Mouse (Mus musculus): ENCODE measurements around the gene Tfap4. TPM values are rescaled to one million over a fixed set of nuclear protein-coding genes. Genes with fewer than 3 reads are reported as not detected.

The Tfap4 gene
- polyA plus RNA-seq (2015; fragmentation: Nextera tagmentation; extraction: Ambion mirVana), result 9.4 and 9.6 TPM in 2 replicates

DNA sequence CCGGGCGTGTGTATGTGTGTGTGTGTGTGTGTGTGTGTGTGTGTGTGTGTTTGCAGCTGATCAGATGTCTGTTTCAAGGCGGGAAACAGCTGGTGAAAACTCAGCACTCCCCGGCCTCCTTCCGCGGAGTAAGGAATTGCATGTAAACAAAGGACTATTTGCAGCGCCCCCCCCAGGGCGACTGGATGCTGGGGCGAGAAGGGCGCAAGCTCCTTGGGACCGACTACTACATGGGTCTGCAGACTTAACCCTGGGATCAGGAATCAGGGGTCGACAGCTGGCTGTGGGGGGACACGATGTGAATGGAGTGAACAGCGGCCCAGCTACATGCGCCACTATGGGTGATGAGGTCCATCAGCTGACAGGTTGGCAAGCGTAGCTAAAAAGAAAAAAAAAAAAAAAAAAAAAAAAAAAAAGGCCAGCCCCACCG, at the start of gene Tfap4:
TSS of gene Tfap4 (minus strand) at position 140 of the 430 bp plus-strand sequence.

DNA sequence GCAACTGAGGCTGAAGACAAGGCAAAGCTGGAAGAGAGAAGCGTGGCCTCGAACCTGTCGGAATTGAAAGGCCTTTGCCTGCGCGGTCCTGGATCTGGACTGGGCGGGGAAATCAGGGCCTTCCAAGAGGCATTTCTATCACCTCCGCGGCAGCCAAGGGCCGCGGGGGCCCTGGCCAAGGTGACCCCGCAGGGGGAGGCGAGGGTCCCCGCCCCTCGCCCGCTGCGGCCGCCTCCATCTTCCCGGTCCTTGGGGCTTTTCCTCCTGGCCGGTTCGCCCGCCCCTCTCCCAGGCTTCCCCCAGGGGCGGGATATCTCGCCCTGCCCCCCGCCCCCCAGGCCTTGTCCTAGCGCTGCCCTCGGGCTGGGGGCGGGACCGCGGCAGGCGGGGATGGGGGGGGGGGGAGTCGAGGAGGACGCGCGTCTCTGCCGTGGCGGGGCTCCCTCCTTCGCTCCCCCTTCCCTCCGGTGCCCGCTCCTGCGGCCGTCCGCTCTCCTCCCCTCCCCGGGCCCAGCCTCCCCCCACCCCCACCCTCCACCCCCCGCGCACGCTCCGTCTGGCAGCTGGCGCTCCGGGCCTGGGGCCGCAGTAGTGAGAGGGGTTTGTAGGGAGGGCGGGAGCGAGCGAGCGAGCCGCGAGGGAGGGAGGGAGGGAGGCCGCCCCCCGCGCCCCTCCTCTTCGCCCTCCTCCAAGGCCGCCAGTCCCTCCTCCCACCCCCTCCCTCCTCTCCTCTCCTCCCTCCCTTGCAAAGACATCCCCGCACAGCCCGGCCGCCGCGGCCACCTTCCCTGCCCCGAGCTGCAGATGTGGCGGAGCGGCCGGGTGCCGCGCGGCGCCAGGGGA, 34.5 kb upstream of the Tfap4 start, which contains the start of gene Glis2:
TSS of gene Glis2 (plus strand) at position 743 of the 843 bp plus-strand sequence.

DNA sequence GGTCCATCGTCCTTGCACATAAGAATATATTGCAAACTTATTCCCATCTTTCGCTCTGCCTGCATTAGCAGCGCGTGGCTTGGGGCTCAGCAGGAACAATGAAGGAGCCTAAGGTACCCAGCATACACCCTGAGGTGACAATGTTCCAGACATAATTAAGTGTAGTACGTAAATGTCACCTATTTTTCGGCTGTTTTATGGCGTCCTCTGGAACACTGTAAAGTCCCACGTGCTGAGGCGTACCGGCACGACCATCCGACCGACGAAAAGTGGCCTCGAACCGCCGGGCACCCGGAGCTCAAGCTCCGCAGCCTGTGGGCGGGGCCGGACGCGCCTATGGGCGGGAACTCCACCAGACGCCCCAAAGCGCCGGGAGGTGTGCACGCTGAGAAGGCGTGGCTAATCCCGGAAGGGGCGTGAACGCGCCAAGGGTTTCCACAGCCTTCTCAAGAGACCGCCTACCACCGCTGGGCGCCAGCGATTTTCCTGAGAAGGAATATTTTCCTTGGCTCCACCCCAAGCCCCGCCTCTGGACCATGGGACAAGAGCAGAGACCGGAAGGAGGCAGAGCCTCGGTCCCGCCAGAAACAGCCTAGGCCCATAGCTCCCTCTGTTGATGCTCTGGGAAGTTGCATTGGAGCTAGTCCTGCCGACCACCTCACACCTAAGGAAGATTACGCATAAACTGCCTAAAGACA, 18.0 kb downstream of the Tfap4 start, which contains the start of gene Srl:
TSS of gene Srl (minus strand) at position 316 of the 698 bp plus-strand sequence.

Other genes with a start within 250 kb of the Tfap4 start
- gene Adcy9, start 139.4 kb downstream of the Tfap4 start, polyA plus RNA-seq (2015; fragmentation: Nextera tagmentation; extraction: Ambion mirVana), result 3.1 and 6.9 TPM in 2 replicates
- 4.1 and 5.3 TPM in 2 replicates for gene Srl, start 18.0 kb downstream of the Tfap4 start, polyA plus RNA-seq (2015; fragmentation: Nextera tagmentation; extraction: Ambion mirVana)
- gene Glis2, start 34.9 kb upstream of the Tfap4 start, polyA plus RNA-seq (2015; fragmentation: Nextera tagmentation; extraction: Ambion mirVana), result 31.0 and 33.8 TPM in 2 replicates
- 137 and 182 TPM in 2 replicates for gene Pam16, start 65.1 kb upstream of the Tfap4 start, polyA plus RNA-seq (2015; fragmentation: Nextera tagmentation; extraction: Ambion mirVana)
- 12.7 and 21.1 TPM in 2 replicates for gene Vasn, start 80.1 kb upstream of the Tfap4 start, polyA plus RNA-seq (2015; fragmentation: Nextera tagmentation; extraction: Ambion mirVana)
- gene Dnaja3, start 80.1 kb upstream of the Tfap4 start, polyA plus RNA-seq (2015; fragmentation: Nextera tagmentation; extraction: Ambion mirVana), result 37.4 and 74.1 TPM in 2 replicates
- gene Coro7, start 119.9 kb upstream of the Tfap4 start, polyA plus RNA-seq (2015; fragmentation: Nextera tagmentation; extraction: Ambion mirVana), result 9.9 and 10.5 TPM in 2 replicates
- 20.7 and 23.2 TPM in 2 replicates for gene Nmral1, start 159.5 kb upstream of the Tfap4 start, polyA plus RNA-seq (2015; fragmentation: Nextera tagmentation; extraction: Ambion mirVana)
- 92.9 and 106 TPM in 2 replicates for gene Hmox2, start 166.5 kb upstream of the Tfap4 start, polyA plus RNA-seq (2015; fragmentation: Nextera tagmentation; extraction: Ambion mirVana)
- gene Cdip1, start 230.4 kb upstream of the Tfap4 start, polyA plus RNA-seq (2015; fragmentation: Nextera tagmentation; extraction: Ambion mirVana), result 59.6 and 97.5 TPM in 2 replicates